ENCODE assay signal across 8 mouse cellular contexts in genomic region chr19:28834388-28834787, GRCm38 (mm10). TPM values are rescaled to one million over a fixed set of nuclear protein-coding genes. Genes with fewer than 3 reads are reported as not detected.
DNase-seq lines count a peak whose midpoint lies in the region; ATAC-seq and TF ChIP-seq lines count a peak whose summit lies in the region.

No protein-coding gene starts in this region.

- H3K4me1 ChIP-seq in forebrain, embryonic 15.5 days = peaks cover 13% of the 10 kb centered on the region
- peaks cover 4% of the 10 kb centered on the region for H3K4me1 ChIP-seq in thymus, adult 2 months (replicated peaks; ENCODE audit: control insufficient read depth, insufficient read depth, low read length)

- no peaks in the 10 kb centered on the region for H3K9me3 ChIP-seq in forebrain, embryonic 15.5 days

- WGBS in forebrain, embryonic 15.5 days = 4% methylated on average over 10 of the region's 10 CpGs
- WGBS in thymus, adult 2 months = 22% methylated on average over 10 of the region's 10 CpGs

- no peaks in the 10 kb centered on the region for H3K27me3 ChIP-seq in forebrain, embryonic 15.5 days
- H3K27me3 ChIP-seq in thymus, adult 2 months (ENCODE audit: control insufficient read depth, insufficient read depth, low read length) = peaks cover 3% of the 10 kb centered on the region; the same call in 1 of the 2 replicates

- TF ChIP-seq POLR2A in thymus, adult 2 months (IDR thresholded peaks at IDR 0.05; ENCODE audit: control insufficient read depth, extremely low read depth, insufficient read depth, low read length, poor library complexity) = no peak

- no peaks in the 10 kb centered on the region for H3K36me3 ChIP-seq in forebrain, embryonic 15.5 days
- H3K36me3 ChIP-seq in thymus, adult 2 months (ENCODE audit: control insufficient read depth, insufficient read depth, low read length) = no peaks in the 10 kb centered on the region

- peak overlapping the region; percentile 70 for H3K9ac ChIP-seq in forebrain, embryonic 15.5 days (replicated peaks)

- H3K4me2 ChIP-seq in forebrain, embryonic 15.5 days (replicated peaks) = peak overlapping the region; percentile 94

- intact Hi-C loops in gastrocnemius, adult 2 months (cut with DNase I) = no loop called here

- no peak overlapping the region for H3K27ac ChIP-seq in gastrocnemius, adult 2 months
- no peak overlapping the region for H3K27ac ChIP-seq in forebrain, embryonic 15.5 days (replicated peaks)
- no peak overlapping the region for H3K27ac ChIP-seq in thymus, adult 2 months (ENCODE audit: control insufficient read depth, insufficient read depth, low read length)

- TF ChIP-seq CTCF in gastrocnemius, adult 2 months (IDR thresholded peaks at IDR 0.05) = no peak
- no peak for TF ChIP-seq CTCF in thymus, adult 2 months (IDR thresholded peaks at IDR 0.05; ENCODE audit: borderline replicate concordance, control insufficient read depth, extremely low read depth, insufficient read depth, low read length, poor library complexity)

- H3K4me3 ChIP-seq in gastrocnemius, adult 2 months = peak overlapping the region; percentile 80
- peak overlapping the region; percentile 76 for H3K4me3 ChIP-seq in forebrain, embryonic 15.5 days
- H3K4me3 ChIP-seq in thymus, adult 2 months (ENCODE audit: control insufficient read depth, insufficient read depth, low read length) = no peak overlapping the region

- ATAC-seq in forebrain, embryonic 15.5 days (replicated peaks) = peak; percentile 60

- DNase-seq in gastrocnemius, adult 2 months = no peak
- no peak for DNase-seq in gastrocnemius, postnatal 4 days (ENCODE audit: low spot score in 2 of 2)
- DNase-seq in ZHBTc4 (ENCODE audit: low read depth, low spot score) = peak; percentile 81
- peak; percentile 60 for DNase-seq in kidney, postnatal 14 days
- peak; percentile 33 for DNase-seq in mesoderm, embryonic 11.5 days (ENCODE audit: low read depth, low spot score)
- DNase-seq in thymus, adult 2 months = no peak
- DNase-seq in spleen, postnatal 36 days (ENCODE audit: low spot score in 2 of 2) = no peak

RNA-seq across cellular contexts. Expression of gene Slc1a1, which starts 0.5 kb away (rescaled TPM):
- total RNA-seq in gastrocnemius, adult 2 months (2021) = 1 to 10 TPM; 1.3 to 4.2 TPM
- total RNA-seq in gastrocnemius, postnatal 4 days (2021) = under 1 TPM; 0.65 to 0.69 TPM
- 34.1 TPM in 2 replicates for polyA plus RNA-seq in forebrain, embryonic 15.5 days (2015; fragmentation: Nextera tagmentation; extraction: Ambion mirVana)
- 0.41 and 0.51 TPM in 2 replicates for polyA plus RNA-seq in thymus, adult 2 months (2012; rRNA removed)

Comparison
In these comparisons a context has a peak if more than half of its experiments do, and no peak if none do; other contexts are left out.
1. DNase-seq: peak in ZHBTc4 (single experiment), kidney, postnatal 14 days (single experiment) and mesoderm, embryonic 11.5 days (single experiment); none in gastrocnemius, adult 2 months (single experiment), gastrocnemius, postnatal 4 days (0 of 2), thymus, adult 2 months (single experiment) and spleen, postnatal 36 days (0 of 2).